Mouse (Mus musculus) retina, adult 2 months (tissue): ENCODE data around the gene Drc7.

Experiments
- DNase-seq: peaks from one replicate; pipeline ENCODE4 v3.0.0-alpha.2; 2012; ENCODE audit warnings: low read depth, low spot score

Gene Drc7

GRCm38 (mm10) chr8:95127658-95128057 lies 72.8 kb downstream of the Drc7 start:
- no peak for DNase-seq
